Mouse (Mus musculus): ENCODE measurements around the gene Tmx2. TPM values are rescaled to one million over a fixed set of nuclear protein-coding genes. Genes with fewer than 3 reads are reported as not detected.

The Tmx2 gene
- polyA plus RNA-seq, 1 experiment from 2014 or later = 245 TPM

- H3K4me3 ChIP-seq = peak within 1 kb of the TSS; percentile 65
- H3K36me3 ChIP-seq = no peaks in the 10 kb centered on the region
- under 1% methylated on average over 15 of the region's 15 CpGs for WGBS
- H3K4me1 ChIP-seq (replicated peaks) = peaks cover 31% of the 10 kb centered on the region
- ATAC-seq (ENCODE audit: low read depth) = peak; percentile 94
- peak within 1 kb of the TSS; percentile 73 for H3K4me2 ChIP-seq
- peak within 1 kb of the TSS; percentile 94 for H3K27ac ChIP-seq (replicated peaks)
- no peaks in the 10 kb centered on the region for H3K9me3 ChIP-seq
- H3K27me3 ChIP-seq = no peaks in the 10 kb centered on the region
- peak within 1 kb of the TSS; percentile 88 for H3K9ac ChIP-seq
Measured at GRCm38 (mm10) chr2:84650464-84651195, 28.3 kb downstream of the Tmx2 start, which contains the start of gene Ctnnd1. Gene Ctnnd1 (minus strand): TSS chr2:84650765.

GRCm38 (mm10) chr2:84649674-84650073, 29.3 kb downstream of the Tmx2 start:
- Histone ChIP-seq H3K27me3 (no peaks in the 10 kb centered on the region), H3K4me1 (replicated peaks) (peaks cover 31% of the 10 kb centered on the region), H3K9ac (peak overlapping the region; percentile 88), H3K4me2 (peak overlapping the region; percentile 73), H3K9me3 (no peaks in the 10 kb centered on the region), H3K4me3 (peak overlapping the region; percentile 65), H3K36me3 (no peaks in the 10 kb centered on the region), H3K27ac (replicated peaks) (peak overlapping the region; percentile 94)
- 0% methylated on average over 10 of the region's 10 CpGs for WGBS
- ATAC-seq (ENCODE audit: low read depth) = no peak

GRCm38 (mm10) chr2:84648369-84648768, 30.6 kb downstream of the Tmx2 start:
- H3K9me3 ChIP-seq = no peaks in the 10 kb centered on the region
- no peaks in the 10 kb centered on the region for H3K27me3 ChIP-seq
- peak overlapping the region; percentile 78 for H3K9ac ChIP-seq
- H3K4me1 ChIP-seq (replicated peaks) = peaks cover 37% of the 10 kb centered on the region
- H3K4me2 ChIP-seq = peak overlapping the region; percentile 73
- peak overlapping the region; percentile 65 for H3K4me3 ChIP-seq
- peak overlapping the region; percentile 74 for H3K27ac ChIP-seq (replicated peaks)
- 24% methylated on average over 6 of the region's 6 CpGs for WGBS
- H3K36me3 ChIP-seq = no peaks in the 10 kb centered on the region
- ATAC-seq (ENCODE audit: low read depth) = peak; percentile 63

GRCm38 (mm10) chr2:84647051-84647568, 31.8 kb downstream of the Tmx2 start:
- no peaks in the 10 kb centered on the region for H3K36me3 ChIP-seq
- peak overlapping the region; percentile 78 for H3K9ac ChIP-seq
- H3K27ac ChIP-seq (replicated peaks) = no peak overlapping the region
- no peaks in the 10 kb centered on the region for H3K27me3 ChIP-seq
- no peak for ATAC-seq (ENCODE audit: low read depth)
- WGBS = 92% methylated on average over 6 of the region's 6 CpGs
- H3K4me1 ChIP-seq (replicated peaks) = peaks cover 43% of the 10 kb centered on the region
- no peaks in the 10 kb centered on the region for H3K9me3 ChIP-seq
- peak overlapping the region; percentile 73 for H3K4me2 ChIP-seq
- H3K4me3 ChIP-seq = peak overlapping the region; percentile 65

- no peak overlapping the region for H3K27ac ChIP-seq (replicated peaks)
- ATAC-seq (ENCODE audit: low read depth) = no peak
- peak overlapping the region; percentile 73 for H3K4me2 ChIP-seq
- no peak overlapping the region for H3K4me3 ChIP-seq
- WGBS = 90% methylated on average over 1 of the region's 1 CpGs
- no peaks in the 10 kb centered on the region for H3K9me3 ChIP-seq
- no peak overlapping the region for H3K9ac ChIP-seq
- H3K36me3 ChIP-seq = 0 out of 2 replicates have a peak, but pooled peaks cover 5% of the 10 kb centered on the region
- no peaks in the 10 kb centered on the region for H3K27me3 ChIP-seq
- H3K4me1 ChIP-seq (replicated peaks) = peaks cover 50% of the 10 kb centered on the region
Measured at GRCm38 (mm10) chr2:84646138-84646537, 32.8 kb downstream of the Tmx2 start.

GRCm38 (mm10) chr2:84640833-84641232, 38.1 kb downstream of the Tmx2 start:
- no peak overlapping the region for H3K4me3 ChIP-seq
- no peak for ATAC-seq (ENCODE audit: low read depth)
- H3K27me3 ChIP-seq = no peaks in the 10 kb centered on the region
- no peak overlapping the region for H3K27ac ChIP-seq (replicated peaks)
- no peak overlapping the region for H3K9ac ChIP-seq
- H3K4me1 ChIP-seq (replicated peaks) = peaks cover 60% of the 10 kb centered on the region
- H3K4me2 ChIP-seq = no peak overlapping the region
- H3K9me3 ChIP-seq = no peaks in the 10 kb centered on the region
- H3K36me3 ChIP-seq = 0 out of 2 replicates have a peak, but pooled peaks cover 5% of the 10 kb centered on the region

GRCm38 (mm10) chr2:84638428-84639220, 40.3 kb downstream of the Tmx2 start:
- 75% methylated on average over 5 of the region's 5 CpGs for WGBS
- ATAC-seq (ENCODE audit: low read depth) = no peak
- Histone ChIP-seq H3K36me3 (0 out of 2 replicates have a peak, but pooled peaks cover 5% of the 10 kb centered on the region), H3K27ac (replicated peaks) (peak overlapping the region; percentile 35), H3K4me2 (peak overlapping the region; percentile 18; the same call in 1 of the 2 replicates), H3K4me1 (replicated peaks) (peaks cover 74% of the 10 kb centered on the region), H3K9ac (no peak overlapping the region), H3K27me3 (no peaks in the 10 kb centered on the region), H3K4me3 (no peak overlapping the region), H3K9me3 (no peaks in the 10 kb centered on the region)

- Histone ChIP-seq H3K27me3 (no peaks in the 10 kb centered on the region), H3K4me2 (peak overlapping the region; percentile 18; the same call in 1 of the 2 replicates), H3K9ac (no peak overlapping the region), H3K36me3 (0 out of 2 replicates have a peak, but pooled peaks cover 5% of the 10 kb centered on the region), H3K4me1 (replicated peaks) (peaks cover 75% of the 10 kb centered on the region), H3K4me3 (no peak overlapping the region), H3K9me3 (no peaks in the 10 kb centered on the region), H3K27ac (replicated peaks) (peak overlapping the region; percentile 89)
- no peak for ATAC-seq (ENCODE audit: low read depth)
- WGBS = 35% methylated on average over 7 of the region's 7 CpGs
Measured at GRCm38 (mm10) chr2:84637452-84638165, 41.3 kb downstream of the Tmx2 start.

- no peak overlapping the region for H3K4me3 ChIP-seq
- H3K9me3 ChIP-seq = no peaks in the 10 kb centered on the region
- peak overlapping the region; percentile 34 for H3K4me2 ChIP-seq
- no peaks in the 10 kb centered on the region for H3K27me3 ChIP-seq
- peak overlapping the region; percentile 89 for H3K27ac ChIP-seq (replicated peaks)
- peaks cover 69% of the 10 kb centered on the region for H3K4me1 ChIP-seq (replicated peaks)
- no peaks in the 10 kb centered on the region for H3K36me3 ChIP-seq
- no peak overlapping the region for H3K9ac ChIP-seq
- ATAC-seq (ENCODE audit: low read depth) = no peak
- WGBS = 16% methylated on average over 8 of the region's 8 CpGs
Measured at GRCm38 (mm10) chr2:84636231-84636741, 42.7 kb downstream of the Tmx2 start.

GRCm38 (mm10) chr2:84635611-84636010, 43.3 kb downstream of the Tmx2 start:
- WGBS = 0% methylated on average over 2 of the region's 2 CpGs
- H3K36me3 ChIP-seq = no peaks in the 10 kb centered on the region
- no peak overlapping the region for H3K4me3 ChIP-seq
- H3K27me3 ChIP-seq = no peaks in the 10 kb centered on the region
- no peaks in the 10 kb centered on the region for H3K9me3 ChIP-seq
- peak; percentile 90 for ATAC-seq (ENCODE audit: low read depth)
- peak overlapping the region; percentile 89 for H3K27ac ChIP-seq (replicated peaks)
- peaks cover 65% of the 10 kb centered on the region for H3K4me1 ChIP-seq (replicated peaks)
- peak overlapping the region; percentile 34; the same call in 1 of the 2 replicates for H3K4me2 ChIP-seq
- no peak overlapping the region for H3K9ac ChIP-seq

- H3K27ac ChIP-seq (replicated peaks) = peak overlapping the region; percentile 89
- peak; percentile 28; the same call in 1 of the 2 replicates for ATAC-seq (ENCODE audit: low read depth)
- peaks cover 65% of the 10 kb centered on the region for H3K4me1 ChIP-seq (replicated peaks)
- H3K36me3 ChIP-seq = no peaks in the 10 kb centered on the region
- H3K9me3 ChIP-seq = no peaks in the 10 kb centered on the region
- no peak overlapping the region for H3K4me3 ChIP-seq
- H3K9ac ChIP-seq = no peak overlapping the region
- H3K4me2 ChIP-seq = peak overlapping the region; percentile 34
- 29% methylated on average over 4 of the region's 4 CpGs for WGBS
- no peaks in the 10 kb centered on the region for H3K27me3 ChIP-seq
Measured at GRCm38 (mm10) chr2:84634934-84635482, 43.9 kb downstream of the Tmx2 start.

All from neural tube, embryonic 13.5 days (tissue).